8 mouse cellular contexts compared by ENCODE assay signal in the genomic region with DNA sequence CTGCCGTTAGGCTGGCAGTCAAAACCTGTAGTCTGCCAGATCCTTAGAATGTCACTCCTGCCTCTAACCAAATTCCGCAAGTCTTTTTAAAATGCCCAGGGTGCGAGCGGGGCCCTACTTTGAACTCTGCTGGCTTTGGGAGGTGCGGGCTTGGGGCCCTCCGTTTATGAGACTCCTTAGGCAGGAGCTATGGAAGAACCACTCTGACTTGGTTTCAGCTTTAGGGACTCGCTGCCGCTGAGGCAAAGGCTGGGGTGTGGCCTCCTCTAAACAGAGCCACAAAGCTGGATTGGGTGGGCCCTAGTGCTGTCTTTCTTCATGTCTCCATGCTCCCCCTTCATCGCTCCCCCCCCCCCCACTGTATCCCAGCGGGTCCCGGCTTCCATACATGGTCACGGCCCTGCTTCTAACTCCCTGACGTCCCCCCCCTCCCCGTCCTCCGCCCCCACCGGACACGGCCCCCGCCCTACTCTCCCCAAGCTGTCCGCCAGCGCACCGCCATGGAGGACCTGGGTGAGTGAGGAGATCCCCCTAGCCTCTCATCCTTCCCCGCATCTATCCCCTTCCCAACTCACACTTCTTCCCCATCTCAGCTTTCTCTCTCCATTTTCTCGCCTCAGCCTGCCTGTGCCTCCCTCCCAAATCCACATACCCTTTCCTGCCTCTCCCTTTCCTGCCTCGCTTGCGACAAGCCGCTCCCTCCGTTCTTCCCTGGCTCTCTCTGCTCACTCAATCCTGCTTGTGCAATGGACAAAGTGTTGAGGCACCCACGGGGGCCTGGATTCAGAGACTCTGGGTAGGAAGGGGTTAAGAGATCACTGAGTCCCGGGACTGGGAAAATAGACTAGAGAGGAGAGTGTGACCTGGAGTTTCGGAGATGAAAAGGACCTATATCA. TPM values are rescaled to one million over a fixed set of nuclear protein-coding genes. Genes with fewer than 3 reads are reported as not detected.
DNase-seq lines count a peak whose midpoint lies in the region; ATAC-seq and TF ChIP-seq lines count a peak whose summit lies in the region.

A gene (plus strand): TSS at position 317 of the 896 bp plus-strand sequence.

- no peak for TF ChIP-seq CTCF in heart, postnatal 0 days (IDR thresholded peaks at IDR 0.05; ENCODE audit: low read depth)

- peak within 1 kb of the TSS; percentile 65 for H3K9ac ChIP-seq in forebrain, embryonic 14.5 days (ENCODE audit: low read length)
- peak within 1 kb of the TSS; percentile 92 for H3K9ac ChIP-seq in heart, postnatal 0 days (replicated peaks; ENCODE audit: low read depth, low read length)

- H3K27ac ChIP-seq in forebrain, embryonic 14.5 days (ENCODE audit: low read depth, low read length): no peak within 1 kb of the TSS; the same call in 1 of the 2 replicates
- peak within 1 kb of the TSS; percentile 96 for H3K27ac ChIP-seq in heart, postnatal 0 days (ENCODE audit: low read depth)

- no peaks in the 10 kb centered on the region for H3K9me3 ChIP-seq in forebrain, embryonic 14.5 days (replicated peaks; ENCODE audit: control insufficient read depth, low read length)
- no peaks in the 10 kb centered on the region for H3K9me3 ChIP-seq in heart, postnatal 0 days (replicated peaks; ENCODE audit: control insufficient read depth, low read length)

- peak within 1 kb of the TSS; percentile 56 for H3K4me2 ChIP-seq in forebrain, embryonic 14.5 days (ENCODE audit: low read length)
- H3K4me2 ChIP-seq in heart, postnatal 0 days (ENCODE audit: low read depth, low read length): peak within 1 kb of the TSS; percentile 76

- ATAC-seq in forebrain, embryonic 14.5 days: peak; percentile 60; the same call in 1 of the 2 replicates
- peak; percentile 90 for ATAC-seq in heart, postnatal 0 days (ENCODE audit: insufficient read depth, low read depth)

- H3K36me3 ChIP-seq in forebrain, embryonic 14.5 days (ENCODE audit: control insufficient read depth, insufficient read depth, low read length): peaks cover 26% of the 10 kb centered on the region
- peaks cover 56% of the 10 kb centered on the region for H3K36me3 ChIP-seq in heart, postnatal 0 days (replicated peaks; ENCODE audit: control insufficient read depth, insufficient read depth, low read length)

- peak within 1 kb of the TSS; percentile 31 for H3K4me3 ChIP-seq in forebrain, embryonic 14.5 days (ENCODE audit: low read depth, low read length)
- peak within 1 kb of the TSS; percentile 82 for H3K4me3 ChIP-seq in heart, postnatal 0 days (ENCODE audit: low read depth, low read length)

- 0 out of 2 replicates have a peak, but pooled peaks have one; percentile 19 for TF ChIP-seq EP300 in heart, postnatal 0 days (IDR thresholded peaks at IDR 0.05; ENCODE audit: low read depth)

- H3K4me1 ChIP-seq in forebrain, embryonic 14.5 days (ENCODE audit: control insufficient read depth, insufficient read depth, low read length): peaks cover 2% of the 10 kb centered on the region; the same call in 1 of the 2 replicates
- H3K4me1 ChIP-seq in heart, postnatal 0 days (ENCODE audit: control insufficient read depth, insufficient read depth): peaks cover 18% of the 10 kb centered on the region

- 2% methylated on average over 29 of the region's 30 CpGs for WGBS in forebrain, embryonic 14.5 days
- WGBS in heart, postnatal 0 days: under 1% methylated on average over 29 of the region's 30 CpGs

- H3K27me3 ChIP-seq in forebrain, embryonic 14.5 days (replicated peaks; ENCODE audit: control insufficient read depth, insufficient read depth, low read length): no peaks in the 10 kb centered on the region
- no peaks in the 10 kb centered on the region for H3K27me3 ChIP-seq in heart, postnatal 0 days (ENCODE audit: control insufficient read depth, insufficient read depth, low read length)

- peak; percentile 46 for DNase-seq in ZHBTc4 (ENCODE audit: low read depth, low spot score)
- DNase-seq in cerebellum, adult 11-12 months: peak; percentile 47
- peak; percentile 43 for DNase-seq in forebrain, embryonic 14.5 days (ENCODE audit: low spot score)
- DNase-seq in heart, postnatal 0 days (ENCODE audit: low spot score): peak; percentile 85
- peak in 1 of 2 experiments; percentile 32 for DNase-seq in layer of hippocampus, postnatal 36 days
- peak; percentile 76 for DNase-seq in lung, postnatal 25 days (ENCODE audit: low spot score)
- DNase-seq in right cerebral cortex, postnatal 14 days: peak; percentile 57
- DNase-seq in natural killer cell, adult 2 months (ENCODE audit: low spot score in 2 of 2): no peak

RNA-seq across cellular contexts. Expression of the gene that starts here (rescaled TPM):
- polyA plus RNA-seq in forebrain, embryonic 14.5 days (2014; fragmentation: Nextera tagmentation; extraction: Ambion mirVana): 12.4 and 17.6 TPM in 2 replicates
- 84.6 and 93.8 TPM in 2 replicates for total RNA-seq in heart, postnatal 0 days (2014; rRNA removed; ENCODE audit: low replicate concordance)
- 97.5 and 112 TPM in 2 replicates for polyA plus RNA-seq in heart, postnatal 0 days (2015; fragmentation: Nextera tagmentation; extraction: Ambion mirVana)
- total RNA-seq in layer of hippocampus, postnatal 36 days (2021): 10 to 100 TPM; 10.9 to 13.7 TPM

Comparison
In these comparisons a context has a peak if more than half of its experiments do, and no peak if none do; other contexts are left out.
1. DNase-seq: peak in ZHBTc4 (single experiment), cerebellum, adult 11-12 months (single experiment), forebrain, embryonic 14.5 days (single experiment), heart, postnatal 0 days (single experiment), lung, postnatal 25 days (single experiment) and right cerebral cortex, postnatal 14 days (single experiment); none in natural killer cell, adult 2 months (0 of 2).